In genomic region chr6:143162161-143162877, GRCm38 (mm10) we compare ENCODE assay signal across 11 mouse cellular contexts. TPM values are rescaled to one million over a fixed set of nuclear protein-coding genes. Genes with fewer than 3 reads are reported as not detected.
A peak's percentile ranks its signal among the peaks of the same experiment; 100 is the strongest.
DNase-seq lines count a peak whose midpoint lies in the region; ATAC-seq and TF ChIP-seq lines count a peak whose summit lies in the region.
"Had no signal": no experiment of that assay in that cellular context is flagged by ENCODE, and none has a peak within 500 bp of the region (broad histone marks: within the 10 kb centered on the region; RNA-seq: fewer than 3 reads in every experiment).

No protein-coding gene starts in this region.

- no peak overlapping the region for H3K4me3 ChIP-seq in hindbrain, embryonic 14.5 days (replicated peaks; ENCODE audit: low read length)
- H3K4me3 ChIP-seq in hindbrain, postnatal 0 days (ENCODE audit: low read length), result no peak overlapping the region
- H3K4me3 ChIP-seq in CH12.LX (replicated peaks in 1 of 3; ENCODE audit: low read depth in 2 of 3, low read length in 2 of 3, poor library complexity in 1 of 3) (no peak overlapping the region), G1E (ENCODE audit: low read depth, low read length) (peak overlapping the region; percentile 53; the same call in 1 of the 2 replicates)
- no peak overlapping the region for H3K4me3 ChIP-seq in neural tube, embryonic 13.5 days
- H3K4me3 ChIP-seq: liver, embryonic 12.5 days had no signal

- intact Hi-C loops in left cerebral cortex, postnatal 10 days (cut with DNase I), result no loop called here

- peaks cover 2% of the 10 kb centered on the region for H3K79me2 ChIP-seq in CH12.LX (replicated peaks; ENCODE audit: control insufficient read depth, extremely low read depth, insufficient read depth, poor library complexity, severe bottlenecking)

- no peaks in the 10 kb centered on the region for H3K9me3 ChIP-seq in hindbrain, embryonic 14.5 days (ENCODE audit: control insufficient read depth, low read length)
- no peaks in the 10 kb centered on the region for H3K9me3 ChIP-seq in hindbrain, postnatal 0 days (ENCODE audit: low read length)
- H3K9me3 ChIP-seq in CH12.LX (replicated peaks; ENCODE audit: low read length) (no peaks in the 10 kb centered on the region), G1E (replicated peaks) (no peaks in the 10 kb centered on the region)
- no peaks in the 10 kb centered on the region for H3K9me3 ChIP-seq in neural tube, embryonic 13.5 days
- H3K9me3 ChIP-seq: liver, embryonic 12.5 days had no signal

- peak overlapping the region; percentile 23; the same call in 1 of the 2 replicates for H3K4me2 ChIP-seq in hindbrain, embryonic 14.5 days (replicated peaks)
- no peak overlapping the region for H3K4me2 ChIP-seq in hindbrain, postnatal 0 days (ENCODE audit: low read depth, low read length)
- no peak overlapping the region for H3K4me2 ChIP-seq in CH12.LX (ENCODE audit: insufficient read depth, low read depth, poor library complexity, severe bottlenecking)
- H3K4me2 ChIP-seq in neural tube, embryonic 13.5 days, result 0 out of 2 replicates have a peak overlapping the region, but pooled peaks have one; percentile 4
- H3K4me2 ChIP-seq: liver, embryonic 12.5 days had no signal

- no peak overlapping the region for H3K27ac ChIP-seq in hindbrain, embryonic 14.5 days
- H3K27ac ChIP-seq in hindbrain, postnatal 0 days, result no peak overlapping the region
- H3K27ac ChIP-seq in CH12.LX (ENCODE audit: insufficient read depth, low read depth), result no peak overlapping the region
- no peak overlapping the region for H3K27ac ChIP-seq in neural tube, embryonic 13.5 days (replicated peaks)
- H3K27ac ChIP-seq: liver, embryonic 12.5 days had no signal

- WGBS in hindbrain, embryonic 14.5 days, result 42% methylated on average over 11 of the region's 12 CpGs
- 48% methylated on average over 11 of the region's 12 CpGs for WGBS in hindbrain, postnatal 0 days
- WGBS in neural tube, embryonic 13.5 days, result 30% methylated on average over 11 of the region's 12 CpGs

- no peak for TF ChIP-seq POLR2A in CH12.LX (IDR thresholded peaks at IDR 0.05; ENCODE audit: low read depth, low read length)

- no peak overlapping the region for H3K9ac ChIP-seq in hindbrain, embryonic 14.5 days
- no peak overlapping the region for H3K9ac ChIP-seq in hindbrain, postnatal 0 days (replicated peaks; ENCODE audit: low read length)
- no peak overlapping the region for H3K9ac ChIP-seq in CH12.LX (ENCODE audit: insufficient read depth, low read depth)
- peak overlapping the region; percentile 3; the same call in 1 of the 2 replicates for H3K9ac ChIP-seq in neural tube, embryonic 13.5 days
- H3K9ac ChIP-seq: liver, embryonic 12.5 days had no signal

- TF ChIP-seq CTCF in hindbrain, postnatal 0 days (IDR thresholded peaks at IDR 0.05; ENCODE audit: low read depth), result no peak
- TF ChIP-seq CTCF in CH12.LX (conservative IDR thresholded peaks at IDR 0.05 in 1 of 2, IDR thresholded peaks at IDR 0.05 in 1 of 2; ENCODE audit: low read depth in 2 of 2, low read length in 2 of 2), result no peak
- TF ChIP-seq CTCF in G1E (IDR thresholded peaks at IDR 0.05; ENCODE audit: low read depth, low read length), result no peak

- dilution Hi-C loops in CH12.LX (cut with MboI; ENCODE audit: extremely low pct_ligation_motif_present, extremely low pct_unique_long_range_greater_than_20kb, low sequenced_read_pairs), result no loop called here

- ATAC-seq in hindbrain, embryonic 14.5 days (ENCODE audit: low FRiP score), result no peak
- ATAC-seq in hindbrain, postnatal 0 days, result no peak
- peak; percentile 18; the same call in 1 of the 2 replicates for ATAC-seq in G1E (ENCODE audit: extremely low read depth, insufficient number of reproducible peaks, low FRiP score, poor library complexity, severe bottlenecking)
- no peak for ATAC-seq in neural tube, embryonic 13.5 days (ENCODE audit: low read depth)
- ATAC-seq: liver, embryonic 12.5 days had no signal

- no peaks in the 10 kb centered on the region for H3K4me1 ChIP-seq in hindbrain, embryonic 14.5 days (replicated peaks; ENCODE audit: control insufficient read depth, insufficient read depth, low read length)
- no peaks in the 10 kb centered on the region for H3K4me1 ChIP-seq in hindbrain, postnatal 0 days (ENCODE audit: insufficient read depth, low read length)
- H3K4me1 ChIP-seq in CH12.LX (ENCODE audit: control insufficient read depth in 1 of 2, insufficient read depth in 2 of 2) (peaks cover 6 to 8% of the 10 kb centered on the region in 2 experiments; a peak in 3 of 4 replicates), G1E (ENCODE audit: insufficient read depth, low read depth, low read length) (peaks cover 44% of the 10 kb centered on the region)
- H3K4me1 ChIP-seq in neural tube, embryonic 13.5 days (replicated peaks), result peaks cover 12% of the 10 kb centered on the region; the same call in 1 of the 2 replicates

- H3K27me3 ChIP-seq in hindbrain, embryonic 14.5 days (ENCODE audit: control insufficient read depth, insufficient read depth, low read length), result no peaks in the 10 kb centered on the region
- H3K27me3 ChIP-seq in hindbrain, postnatal 0 days (ENCODE audit: insufficient read depth, low read length), result no peaks in the 10 kb centered on the region
- H3K27me3 ChIP-seq in CH12.LX (replicated peaks) (no peaks in the 10 kb centered on the region), G1E (ENCODE audit: insufficient read depth, low read length) (no peaks in the 10 kb centered on the region)
- no peaks in the 10 kb centered on the region for H3K27me3 ChIP-seq in neural tube, embryonic 13.5 days
- H3K27me3 ChIP-seq: liver, embryonic 12.5 days had no signal

- H3K36me3 ChIP-seq in hindbrain, embryonic 14.5 days (replicated peaks; ENCODE audit: control insufficient read depth, insufficient read depth), result no peaks in the 10 kb centered on the region
- no peaks in the 10 kb centered on the region for H3K36me3 ChIP-seq in hindbrain, postnatal 0 days (ENCODE audit: insufficient read depth, low read length)
- no peaks in the 10 kb centered on the region for H3K36me3 ChIP-seq in CH12.LX (replicated peaks in 1 of 2; ENCODE audit: control insufficient read depth in 1 of 2, insufficient read depth in 1 of 2, low read length in 1 of 2)
- H3K36me3 ChIP-seq in G1E (replicated peaks), result no peaks in the 10 kb centered on the region
- H3K36me3 ChIP-seq in neural tube, embryonic 13.5 days, result no peaks in the 10 kb centered on the region
- H3K36me3 ChIP-seq: liver, embryonic 12.5 days had no signal

- TF ChIP-seq RAD21 in CH12.LX (IDR thresholded peaks at IDR 0.05; ENCODE audit: low read depth, low read length), result no peak

- in situ Hi-C loops in CH12.LX (cut with MboI; ENCODE audit: low pct_ligation_motif_present, low pct_unique_long_range_greater_than_20kb, low sequenced_read_pairs), result no loop called here

- no peak for TF ChIP-seq EP300 in CH12.LX (IDR thresholded peaks at IDR 0.05; ENCODE audit: low read length)

- DNase-seq in hindbrain, embryonic 14.5 days (ENCODE audit: low spot score), result no peak
- no peak for DNase-seq in hindbrain, postnatal 0 days (ENCODE audit: low spot score)
- DNase-seq in CH12.LX (ENCODE audit: extremely low read depth) (no peak), G1E (ENCODE audit: low spot score) (peak; percentile 38)
- DNase-seq in retina, embryonic 14.5 days (ENCODE audit: low spot score), result no peak
- DNase-seq in left cerebral cortex, postnatal 10 days (ENCODE audit: extremely low spot score in 1 of 2, low spot score in 2 of 2), result no peak
- DNase-seq: adrenal gland, postnatal 36 days; cerebellum, adult 8-10 months; layer of hippocampus, adult 9-11 months had no signal

TF ChIP-seq in CH12.LX, 34 proteins besides CTCF, POLR2A, EP300 and RAD21:
- TF ChIP-seq ZKSCAN1 (IDR thresholded peaks at IDR 0.05; ENCODE audit: borderline replicate concordance, low read depth, low read length) (no peak), NRF1 (IDR thresholded peaks at IDR 0.05; ENCODE audit: low read depth, low read length) (no peak), CHD2 (IDR thresholded peaks at IDR 0.05; ENCODE audit: low read length) (peak; percentile 95), NELFE (IDR thresholded peaks at IDR 0.05; ENCODE audit: low read depth, low read length) (no peak), TBP (conservative IDR thresholded peaks at IDR 0.05; ENCODE audit: low read depth, low read length) (no peak)

RNA-seq across cellular contexts. Expression of gene Etnk1, which starts 4.7 kb away (rescaled TPM):
- 62.1 and 73.4 TPM in 2 replicates for polyA plus RNA-seq in hindbrain, embryonic 14.5 days (2014; fragmentation: Nextera tagmentation; extraction: Ambion mirVana)
- total RNA-seq in hindbrain, postnatal 0 days (2014; rRNA removed), result 100 and 111 TPM in 2 replicates
- polyA plus RNA-seq in hindbrain, postnatal 0 days (2015; fragmentation: Nextera tagmentation; extraction: Ambion mirVana), result 31.8 and 33.2 TPM in 2 replicates
- total RNA-seq in CH12.LX (2012; rRNA removed), result 27.0 and 27.1 TPM in 2 replicates
- total RNA-seq in CH12.LX (2014; rRNA removed), result 33.4 and 35.1 TPM in 2 replicates
- polyA plus RNA-seq in CH12.LX (2012; ENCODE audit: insufficient read length, low read depth), result 28.4 and 32.8 TPM in 2 replicates
- total RNA-seq in G1E (2014; fragmentation: Nextera tagmentation), result 199 and 208 TPM in 2 replicates
- total RNA-seq in G1E (2017), result 268 and 281 TPM in 2 replicates
- polyA plus RNA-seq in G1E (2012), result 28.4 and 46.1 TPM in 2 replicates
- polyA plus RNA-seq in neural tube, embryonic 13.5 days (2015; fragmentation: Nextera tagmentation; extraction: Ambion mirVana), result 35.4 and 37.0 TPM in 2 replicates
- total RNA-seq in left cerebral cortex, postnatal 10 days (2021), result 100 to 1,000 TPM; 151 to 153 TPM

Comparison
In these comparisons a context has a peak if more than half of its experiments do, and no peak if none do; other contexts are left out.
1. H3K4me2 ChIP-seq: peak in hindbrain, embryonic 14.5 days (single experiment) and neural tube, embryonic 13.5 days (single experiment); none in hindbrain, postnatal 0 days (single experiment) and CH12.LX (single experiment).